Mouse (Mus musculus) embryonic facial prominence, embryonic 14.5 days (tissue): ENCODE results near the gene F2rl1. TPM values are rescaled to one million over a fixed set of nuclear protein-coding genes. Genes with fewer than 3 reads are reported as not detected.

Experiments
- ATAC-seq: fragments of 200-750 bp; cut with Nextera tagmentation; 2 replicates; pipeline ENCODE4 v1.8.0; 2017; ENCODE audit warnings: low read depth, moderate number of reproducible peaks, moderate TSS enrichment
- DNase-seq: peaks from one replicate; pipeline ENCODE4 v3.0.0-alpha.2; 2015; ENCODE audit warnings: low spot score
- H3K27ac ChIP-seq: fragments of 300-500 bp; sonication (generic); replicated peaks from 2 replicates; pipeline ENCODE4 v1.5.1; 2014; ENCODE audit warnings: low read depth, mild to moderate bottlenecking, low read length, moderate library complexity
- H3K27me3 ChIP-seq: fragments of 300-500 bp; sonication (generic); replicated peaks from 2 replicates; pipeline ENCODE4 v1.6.1; 2014; ENCODE audit warnings: low read length; ENCODE audit not compliant: control insufficient read depth, insufficient read depth
- H3K36me3 ChIP-seq: fragments of 300-500 bp; sonication (generic); 2 replicates; pipeline ENCODE4 v1.6.1; 2014; ENCODE audit warnings: low read length, mixed read lengths; ENCODE audit not compliant: control insufficient read depth, insufficient read depth
- H3K4me1 ChIP-seq: fragments of 300-500 bp; sonication (generic); 2 replicates; pipeline ENCODE4 v1.6.1; 2014; ENCODE audit warnings: antibody characterized with exemption, low read length; ENCODE audit not compliant: control insufficient read depth, insufficient read depth
- H3K4me2 ChIP-seq: fragments of 300-500 bp; sonication (generic); 2 replicates; pipeline ENCODE4 v1.6.1; 2014; ENCODE audit warnings: low read depth, mild to moderate bottlenecking, low read length, moderate library complexity, mixed read lengths
- H3K4me3 ChIP-seq: fragments of 300-500 bp; sonication (generic); 2 replicates; pipeline ENCODE4 v1.5.1; 2014; ENCODE audit warnings: low read depth, mild to moderate bottlenecking, low read length
- H3K9ac ChIP-seq: fragments of 300-500 bp; sonication (generic); 2 replicates; pipeline ENCODE4 v1.6.1; 2014; ENCODE audit warnings: low read depth, mild to moderate bottlenecking, low read length, moderate library complexity, mixed read lengths
- H3K9me3 ChIP-seq: fragments of 300-500 bp; sonication (generic); 2 replicates; pipeline ENCODE4 v1.6.1; 2016; ENCODE audit warnings: low read length; ENCODE audit not compliant: control insufficient read depth
- WGBS: fragments of 180-500 bp; shearing (Covaris S2); extraction: QIAGEN DNeasy Blood & Tissue Kit; methylation state at CpG from one replicate; pipeline ENCODE4 v1.1.7; 2014; 5-methylcytosine and 5-hydroxymethylcytosine counted together
- polyA plus RNA-seq: library from polyadenylated mRNA; unstranded; fragments of >200 nt; fragmentation: Nextera tagmentation; extraction: Ambion mirVana; gene quantifications from 2 replicates; pipeline ENCODE4 v1.2.1, GENCODE M21; 2014

The F2rl1 gene
- polyA plus RNA-seq = 4.4 and 5.5 TPM in 2 replicates

GRCm38 (mm10) chr13:95524674-95525491 lies at the start of gene F2rl1:
F2rl1 (minus strand) TSS chr13:95525227.
- under 1% methylated on average over 43 of the region's 54 CpGs for WGBS
- DNase-seq = peak; percentile 85

GRCm38 (mm10) chr13:95570877-95571276 lies 45.9 kb upstream of the F2rl1 start:
- Histone ChIP-seq H3K4me1 (no peaks in the 10 kb centered on the region), H3K9ac (no peak overlapping the region), H3K36me3 (no peaks in the 10 kb centered on the region), H3K27me3 (no peaks in the 10 kb centered on the region), H3K4me2 (no peak overlapping the region), H3K9me3 (peaks cover 5% of the 10 kb centered on the region; the same call in 1 of the 2 replicates), H3K27ac (no peak overlapping the region), H3K4me3 (no peak overlapping the region)
- ATAC-seq (no peak), DNase-seq (no peak)
- WGBS = 97% methylated on average over 4 of the region's 4 CpGs

More at GRCm38 (mm10) chr13:95524674-95525491, at the start of gene F2rl1:
- Histone ChIP-seq H3K27me3 (peaks cover 43% of the 10 kb centered on the region), H3K9me3 (no peaks in the 10 kb centered on the region), H3K36me3 (no peaks in the 10 kb centered on the region), H3K27ac (no peak within 1 kb of the TSS), H3K9ac (peak within 1 kb of the TSS; percentile 47), H3K4me3 (peak within 1 kb of the TSS; percentile 49), H3K4me1 (peaks cover 6% of the 10 kb centered on the region), H3K4me2 (peak within 1 kb of the TSS; percentile 89)
- ATAC-seq = peak; percentile 90

GRCm38 (mm10) chr13:95569326-95569725 lies 44.3 kb upstream of the F2rl1 start:
- H3K36me3 ChIP-seq = no peaks in the 10 kb centered on the region
- no peak overlapping the region for H3K4me3 ChIP-seq
- peaks cover 5% of the 10 kb centered on the region; the same call in 1 of the 2 replicates for H3K9me3 ChIP-seq
- H3K27me3 ChIP-seq = no peaks in the 10 kb centered on the region
- no peaks in the 10 kb centered on the region for H3K4me1 ChIP-seq
- no peak overlapping the region for H3K27ac ChIP-seq
- H3K9ac ChIP-seq = no peak overlapping the region
- H3K4me2 ChIP-seq = no peak overlapping the region
- ATAC-seq (no peak), DNase-seq (no peak)

- Histone ChIP-seq H3K36me3 (no peaks in the 10 kb centered on the region), H3K27me3 (no peaks in the 10 kb centered on the region), H3K4me1 (no peaks in the 10 kb centered on the region), H3K9ac (no peak overlapping the region), H3K4me3 (no peak overlapping the region), H3K9me3 (peaks cover 5% of the 10 kb centered on the region; the same call in 1 of the 2 replicates), H3K4me2 (no peak overlapping the region), H3K27ac (no peak overlapping the region)
- no peak for DNase-seq
- WGBS = 98% methylated on average over 3 of the region's 3 CpGs
- ATAC-seq = no peak
Measured at GRCm38 (mm10) chr13:95568336-95568735, 43.3 kb upstream of the F2rl1 start.

GRCm38 (mm10) chr13:95566841-95567551 lies 42.0 kb upstream of the F2rl1 start:
- DNase-seq = no peak
- no peaks in the 10 kb centered on the region for H3K27me3 ChIP-seq
- H3K27ac ChIP-seq = no peak overlapping the region

GRCm38 (mm10) chr13:95563693-95564092 lies 38.7 kb upstream of the F2rl1 start:
- H3K4me3 ChIP-seq = no peak overlapping the region
- no peak overlapping the region for H3K27ac ChIP-seq
- no peak overlapping the region for H3K4me2 ChIP-seq
- DNase-seq (peak; percentile 67), ATAC-seq (no peak; the same call in 1 of the 2 replicates)
- WGBS = 3% methylated on average over 3 of the region's 3 CpGs
- no peaks in the 10 kb centered on the region for H3K9me3 ChIP-seq
- no peak overlapping the region for H3K9ac ChIP-seq
- H3K36me3 ChIP-seq = no peaks in the 10 kb centered on the region
- H3K4me1 ChIP-seq = no peaks in the 10 kb centered on the region
- no peaks in the 10 kb centered on the region for H3K27me3 ChIP-seq

More at GRCm38 (mm10) chr13:95566841-95567551, 42.0 kb upstream of the F2rl1 start:
- no peak overlapping the region for H3K9ac ChIP-seq
- H3K9me3 ChIP-seq = peaks cover 5% of the 10 kb centered on the region; the same call in 1 of the 2 replicates
- no peaks in the 10 kb centered on the region for H3K36me3 ChIP-seq
- no peak overlapping the region for H3K4me3 ChIP-seq
- ATAC-seq = no peak
- 92% methylated on average over 15 of the region's 15 CpGs for WGBS
- no peak overlapping the region for H3K4me2 ChIP-seq
- H3K4me1 ChIP-seq = no peaks in the 10 kb centered on the region

- 46% methylated on average over 10 of the region's 10 CpGs for WGBS
- DNase-seq (peak; percentile 32), ATAC-seq (no peak)
- Histone ChIP-seq H3K27ac (no peak overlapping the region), H3K4me1 (no peaks in the 10 kb centered on the region), H3K36me3 (no peaks in the 10 kb centered on the region), H3K27me3 (no peaks in the 10 kb centered on the region), H3K4me3 (no peak overlapping the region), H3K9ac (no peak overlapping the region), H3K4me2 (no peak overlapping the region), H3K9me3 (no peaks in the 10 kb centered on the region)
Measured at GRCm38 (mm10) chr13:95563066-95563610, 38.1 kb upstream of the F2rl1 start.

GRCm38 (mm10) chr13:95557326-95557725 lies 32.3 kb upstream of the F2rl1 start:
- no peaks in the 10 kb centered on the region for H3K9me3 ChIP-seq
- no peak overlapping the region for H3K27ac ChIP-seq
- H3K4me1 ChIP-seq = no peaks in the 10 kb centered on the region
- H3K4me3 ChIP-seq = no peak overlapping the region
- H3K27me3 ChIP-seq = no peaks in the 10 kb centered on the region
- 71% methylated on average over 7 of the region's 7 CpGs for WGBS
- no peaks in the 10 kb centered on the region for H3K36me3 ChIP-seq
- H3K4me2 ChIP-seq = no peak overlapping the region
- ATAC-seq (no peak), DNase-seq (no peak)
- H3K9ac ChIP-seq = no peak overlapping the region
